Mouse (Mus musculus) testis, adult 2 months (tissue): ENCODE results near the gene Itpr2.

ENCODE experiments used
- CTCF ChIP-seq: fragments of 200-500 bp; IDR thresholded peaks from 2 replicates; pipeline ENCODE4 v1.5.1; 2012; ENCODE audit warnings: low read depth, mild to moderate bottlenecking, inconsistent platforms, low read length, moderate library complexity; ENCODE audit not compliant: control insufficient read depth, insufficient read depth, insufficient replicate concordance
- POLR2A ChIP-seq: fragments of 200-500 bp; IDR thresholded peaks from 2 replicates; pipeline ENCODE4 v1.6.1; 2012; ENCODE audit warnings: low read depth, mild to moderate bottlenecking, inconsistent platforms, low read length, moderate library complexity; ENCODE audit not compliant: control insufficient read depth

DNA sequence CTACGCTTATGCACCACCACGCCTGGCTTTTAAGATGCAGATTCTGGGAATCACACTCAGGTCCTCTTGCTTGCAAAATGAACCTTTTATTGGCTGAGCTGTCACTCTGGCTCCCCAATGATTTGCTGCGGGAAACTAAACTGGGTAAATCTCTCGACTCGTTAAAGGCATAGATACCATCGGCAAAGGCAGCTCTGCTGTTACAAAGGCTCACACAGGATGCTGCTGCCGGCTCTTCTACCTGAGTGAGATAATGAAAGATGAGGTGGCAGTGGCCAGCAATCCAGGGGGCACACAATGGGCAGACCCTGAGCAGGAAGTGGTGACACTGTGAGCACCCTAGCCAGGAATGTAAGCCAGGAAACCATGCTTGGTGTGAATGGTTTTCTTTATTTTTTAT is 373.0 kb downstream of the Itpr2 start:
- TF ChIP-seq CTCF (no peak), POLR2A (no peak)
